Mouse (Mus musculus): ENCODE measurements around the gene Arl6ip5.
A peak's percentile ranks its signal among the peaks of the same experiment; 100 is the strongest.

Arl6ip5 gene

DNA sequence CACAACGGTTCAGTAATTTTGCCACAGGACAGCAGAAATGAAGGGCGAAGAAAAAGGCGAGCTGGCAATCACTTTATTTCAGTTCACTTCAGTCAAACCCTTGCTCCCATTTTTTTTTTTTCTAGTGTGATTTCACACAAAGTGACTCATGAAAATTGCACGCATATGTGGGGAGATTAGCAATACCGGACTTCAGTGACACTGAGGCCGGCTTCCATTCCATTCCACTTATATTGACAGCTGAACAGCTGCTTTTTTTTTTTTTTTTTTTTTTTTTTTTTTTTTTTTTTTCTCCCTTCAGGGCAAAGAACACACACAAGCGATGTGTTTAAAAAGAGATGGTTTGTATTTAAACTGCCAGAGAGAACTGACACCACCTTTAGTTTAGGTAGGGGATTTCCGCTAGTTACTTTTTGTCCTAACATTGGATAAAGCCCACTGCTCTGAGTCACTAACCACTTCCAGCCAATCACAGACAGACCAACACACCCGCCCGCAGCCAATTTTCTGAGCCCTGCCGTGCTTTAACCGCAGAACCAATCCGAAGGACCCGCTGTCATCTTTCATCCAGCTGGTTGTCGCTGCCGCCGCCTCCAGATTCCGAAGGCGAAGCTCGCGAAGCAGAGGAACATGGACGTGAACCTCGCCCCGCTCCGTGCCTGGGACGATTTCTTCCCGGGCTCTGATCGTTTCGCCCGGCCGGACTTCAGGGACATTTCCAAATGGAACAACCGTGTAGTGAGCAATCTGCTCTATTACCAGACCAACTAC lies at the start of gene Arl6ip5:
Arl6ip5 (plus strand) TSS at position 499 of the 771 bp plus-strand sequence.
- TF ChIP-seq GATA4 (IDR thresholded peaks at IDR 0.05; ENCODE audit: insufficient replicate concordance, low read length), result peak; percentile 12; the same call in 1 of the 2 replicates

DNA sequence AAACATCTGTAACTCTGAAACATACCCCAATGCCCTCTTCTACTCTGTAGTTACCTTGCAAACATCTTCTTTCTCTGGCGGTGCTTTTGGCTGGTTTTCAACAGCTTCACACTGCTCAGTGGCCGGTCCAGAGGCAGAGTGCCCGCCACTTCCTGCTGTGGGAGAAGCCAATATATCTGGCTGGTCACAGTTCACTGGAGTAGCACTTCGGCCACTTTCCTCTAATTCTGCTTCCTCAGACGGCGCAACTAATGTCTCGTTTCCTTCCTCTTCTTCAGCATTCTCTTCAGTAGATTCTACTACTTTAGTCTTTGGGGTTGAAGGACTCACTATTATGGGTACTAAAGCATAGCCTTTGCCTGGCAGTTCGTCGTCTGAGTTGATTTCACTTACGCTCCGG lies 34.8 kb upstream of the Arl6ip5 start:
- TF ChIP-seq GATA4 (IDR thresholded peaks at IDR 0.05; ENCODE audit: insufficient replicate concordance, low read length), result no peak

DNA sequence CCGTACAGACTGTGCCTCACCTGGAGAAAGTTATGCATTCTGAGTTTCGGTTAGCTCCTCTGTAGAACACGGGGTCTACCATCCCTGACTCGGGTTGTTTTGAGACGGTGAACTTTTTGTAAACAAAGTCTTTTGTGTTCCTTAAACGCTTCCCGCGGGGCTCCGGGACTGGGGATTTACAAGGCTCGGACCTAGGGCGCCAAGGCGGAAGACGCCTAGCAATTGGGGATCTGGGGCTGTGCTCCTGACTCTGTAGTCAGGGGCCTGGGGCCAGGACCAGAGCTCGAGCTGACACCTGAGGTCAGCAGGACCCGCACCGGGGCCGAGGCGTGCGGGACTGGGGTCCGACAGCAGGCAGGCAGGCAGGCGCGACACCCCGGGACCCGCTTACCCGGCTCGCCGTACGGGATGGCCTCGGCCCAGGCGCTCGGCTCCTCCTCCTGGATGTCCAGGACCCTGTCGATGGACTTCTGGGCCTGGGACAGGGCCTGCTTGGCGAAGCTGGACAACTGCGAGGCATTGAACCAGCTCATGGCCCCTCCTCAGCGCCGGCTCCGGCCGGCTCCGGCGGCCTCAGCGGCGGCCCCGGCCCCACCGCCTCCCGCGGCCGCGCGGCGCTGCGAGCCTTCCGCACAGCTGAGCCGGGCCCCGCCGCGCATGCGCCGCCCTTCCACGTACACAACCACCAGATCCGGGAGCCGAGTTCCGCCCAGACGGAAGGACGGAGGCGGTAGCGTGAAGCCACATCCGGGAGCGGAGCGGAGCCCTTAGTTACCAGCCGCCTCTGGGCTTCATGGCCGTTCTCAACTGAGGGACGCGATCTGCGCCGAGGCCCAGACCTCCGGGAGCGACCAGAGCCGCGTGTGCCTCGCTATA lies 31.8 kb upstream of the Arl6ip5 start, which contains the start of gene Tmf1:
Tmf1 (minus strand) TSS at position 632 of the 876 bp plus-strand sequence.
- TF ChIP-seq GATA4 (IDR thresholded peaks at IDR 0.05; ENCODE audit: insufficient replicate concordance, low read length), result no peak; the same call in 1 of the 2 replicates

DNA sequence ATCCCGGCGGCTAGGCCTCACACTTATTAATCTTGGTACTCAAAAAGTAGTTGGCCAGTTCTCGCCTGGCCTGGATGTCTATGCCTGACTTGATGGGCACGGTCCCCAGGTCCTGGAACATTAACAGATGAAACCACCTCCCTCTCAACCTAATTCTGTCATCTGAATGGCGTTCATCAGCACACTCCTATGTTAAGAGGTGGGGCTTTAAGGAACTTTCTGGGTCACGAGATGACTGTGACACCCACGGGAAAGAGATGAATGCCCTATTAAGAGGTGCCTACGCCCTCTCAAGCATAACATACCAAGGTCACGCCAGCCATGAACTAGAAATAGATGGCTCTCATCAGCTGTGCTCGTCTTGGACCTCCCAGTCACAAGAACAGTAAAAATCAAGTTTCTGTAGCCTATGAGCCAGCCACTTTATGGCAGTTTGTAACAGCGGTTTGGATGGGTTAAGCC lies 31.1 kb upstream of the Arl6ip5 start:
- no peak for TF ChIP-seq GATA4 (IDR thresholded peaks at IDR 0.05; ENCODE audit: insufficient replicate concordance, low read length)

DNA sequence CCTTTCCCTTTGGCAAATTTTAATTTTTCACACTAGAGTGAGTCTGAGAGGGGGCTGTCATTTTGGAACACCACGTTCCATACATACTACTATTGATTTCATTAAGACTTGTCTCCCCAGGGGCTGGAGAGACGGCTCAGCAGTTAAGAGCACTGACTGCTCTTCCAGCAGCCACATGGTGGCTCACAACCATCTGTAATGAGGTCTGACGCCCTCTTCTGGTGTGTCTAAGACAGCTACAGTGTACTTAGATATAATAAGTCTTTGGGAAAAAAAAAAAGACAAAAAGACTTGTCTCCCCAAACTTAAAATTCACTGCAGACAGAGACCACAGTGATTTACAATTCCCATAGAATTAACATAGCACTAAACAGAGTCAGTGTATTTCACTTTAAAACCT lies 10.1 kb upstream of the Arl6ip5 start:
- TF ChIP-seq GATA4 (IDR thresholded peaks at IDR 0.05; ENCODE audit: insufficient replicate concordance, low read length), result no peak

DNA sequence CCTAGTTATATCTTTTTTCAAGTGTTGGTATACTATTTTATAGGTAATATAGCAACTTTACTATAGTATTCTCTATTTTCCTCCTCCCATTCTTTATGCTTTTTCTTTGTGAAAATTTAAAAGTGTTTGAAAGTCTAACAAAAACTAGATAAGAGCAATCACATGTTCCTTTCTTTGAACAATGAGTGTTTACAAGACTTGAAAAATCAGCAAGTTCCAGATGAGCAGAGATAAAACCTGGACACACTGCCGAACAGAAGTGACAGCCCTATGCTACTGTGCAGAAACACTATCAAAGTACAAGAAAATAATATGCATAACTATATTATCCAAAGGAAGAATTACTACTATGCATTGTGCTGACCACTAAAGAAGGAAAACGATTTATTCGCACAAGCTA lies 8.0 kb upstream of the Arl6ip5 start:
- no peak for TF ChIP-seq GATA4 (IDR thresholded peaks at IDR 0.05; ENCODE audit: insufficient replicate concordance, low read length)

DNA sequence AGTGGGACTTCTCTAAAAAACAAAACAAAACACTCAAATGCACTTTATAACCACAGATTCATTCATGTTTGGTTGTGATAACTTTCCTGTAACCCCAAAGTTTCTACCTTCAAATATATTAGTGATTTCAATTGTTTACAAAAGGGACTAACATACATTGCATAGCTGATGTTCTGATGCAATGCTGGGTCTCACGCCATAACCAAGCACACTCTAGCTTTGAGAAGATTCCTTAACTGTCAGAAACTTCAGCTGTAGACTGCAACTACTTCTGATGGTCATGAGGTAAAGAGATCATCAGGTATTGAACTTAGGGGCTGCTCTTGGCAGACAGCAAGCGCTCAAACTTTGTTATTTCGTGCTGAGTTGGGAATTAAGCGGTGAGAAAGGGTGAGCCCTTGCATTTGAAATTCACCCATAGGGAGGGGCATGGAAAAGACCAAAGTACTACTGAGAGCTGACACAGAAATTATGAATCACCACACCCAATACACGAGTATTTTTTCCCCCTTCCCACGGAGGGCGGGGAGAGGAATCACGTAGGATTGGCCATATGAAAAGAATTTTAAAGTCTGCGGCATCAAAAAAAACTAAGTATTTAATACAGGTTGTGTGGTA lies 6.1 kb upstream of the Arl6ip5 start:
- TF ChIP-seq GATA4 (IDR thresholded peaks at IDR 0.05; ENCODE audit: insufficient replicate concordance, low read length), result no peak

DNA sequence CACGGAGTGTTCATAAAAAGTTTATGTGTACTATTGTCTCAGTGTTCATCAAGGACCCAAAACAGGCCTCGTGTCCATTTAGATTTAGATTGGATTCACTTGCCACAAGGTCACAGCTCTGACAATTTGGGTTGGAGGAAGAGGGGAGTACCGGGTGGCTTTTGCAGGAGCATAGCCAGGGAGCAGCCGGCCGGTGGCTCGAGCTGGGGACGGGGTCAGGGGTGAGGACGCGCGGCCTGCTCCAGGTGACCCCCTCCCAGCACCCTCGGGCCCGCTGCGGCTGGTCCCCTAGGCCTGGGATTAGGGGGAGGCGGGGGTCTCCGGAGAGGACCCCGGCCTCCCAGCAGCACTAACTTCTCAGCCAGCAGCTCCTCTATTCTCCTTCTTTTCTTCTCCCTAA lies 5.5 kb upstream of the Arl6ip5 start:
- no peak for TF ChIP-seq GATA4 (IDR thresholded peaks at IDR 0.05; ENCODE audit: insufficient replicate concordance, low read length)

DNA sequence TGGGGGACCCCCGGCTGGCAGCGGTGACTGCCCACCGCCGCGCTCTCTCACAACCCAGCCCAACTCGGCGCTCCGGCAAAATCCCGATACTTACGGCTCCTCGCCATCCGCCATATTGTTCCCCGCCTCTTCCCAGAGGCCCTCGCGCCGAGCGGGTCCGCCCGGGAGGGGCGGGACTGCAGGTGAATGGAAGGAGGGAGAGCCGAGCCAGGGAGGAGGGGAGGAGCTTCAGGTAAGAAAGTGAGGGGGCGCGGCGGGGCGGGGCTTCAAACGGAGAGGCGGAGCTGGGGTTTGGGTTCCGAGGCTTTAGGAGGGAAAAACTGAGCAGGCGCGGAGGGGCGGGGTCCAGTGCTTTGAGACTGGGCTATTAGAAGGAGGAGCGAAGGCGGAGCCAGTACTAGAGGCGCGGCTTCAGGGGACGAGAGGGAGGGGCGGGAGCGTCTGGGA lies 5.0 kb upstream of the Arl6ip5 start, which contains the start of gene Uba3:
Uba3 (minus strand) TSS at position 209 of the 447 bp plus-strand sequence.
- TF ChIP-seq GATA4 (IDR thresholded peaks at IDR 0.05; ENCODE audit: insufficient replicate concordance, low read length), result no peak

DNA sequence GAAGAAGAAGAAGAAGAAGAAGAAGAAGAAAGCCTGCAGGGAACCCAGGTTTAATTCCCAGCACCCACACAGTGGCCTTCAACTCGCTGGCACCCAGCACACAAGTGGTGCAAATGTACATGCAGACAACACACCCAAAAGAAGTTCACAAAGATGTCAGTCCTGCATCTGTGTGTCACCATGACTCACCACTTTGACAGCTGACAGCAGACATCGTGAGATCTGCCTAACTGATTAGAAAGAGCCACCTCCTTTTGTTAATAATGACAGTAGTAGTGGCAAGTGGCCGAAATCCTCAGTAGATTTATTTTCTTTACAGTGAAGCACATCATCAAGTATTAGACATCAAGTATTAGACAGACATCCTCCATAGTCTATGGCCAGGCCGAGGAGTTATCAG lies 3.4 kb upstream of the Arl6ip5 start:
- no peak for TF ChIP-seq GATA4 (IDR thresholded peaks at IDR 0.05; ENCODE audit: insufficient replicate concordance, low read length)

DNA sequence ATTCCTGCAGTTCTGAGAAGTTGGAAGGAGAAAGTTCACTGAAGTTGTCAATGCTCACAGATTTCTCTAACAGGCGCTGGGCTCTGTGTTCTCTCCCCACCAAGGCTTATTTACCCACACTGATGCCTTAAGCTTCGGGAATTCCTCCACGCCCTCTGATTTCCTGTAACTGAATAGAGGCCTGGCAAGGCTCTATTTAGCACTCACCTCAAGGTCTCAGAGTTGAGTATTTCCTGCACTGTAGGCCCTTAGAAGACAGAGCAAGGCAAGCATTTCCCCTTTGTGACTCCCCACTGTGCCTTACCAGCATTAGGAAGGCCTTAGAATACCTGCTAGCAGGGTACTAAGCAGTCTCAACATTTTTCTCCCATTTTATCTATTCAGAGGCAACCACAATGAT lies 2.1 kb upstream of the Arl6ip5 start:
- no peak for TF ChIP-seq GATA4 (IDR thresholded peaks at IDR 0.05; ENCODE audit: insufficient replicate concordance, low read length)

DNA sequence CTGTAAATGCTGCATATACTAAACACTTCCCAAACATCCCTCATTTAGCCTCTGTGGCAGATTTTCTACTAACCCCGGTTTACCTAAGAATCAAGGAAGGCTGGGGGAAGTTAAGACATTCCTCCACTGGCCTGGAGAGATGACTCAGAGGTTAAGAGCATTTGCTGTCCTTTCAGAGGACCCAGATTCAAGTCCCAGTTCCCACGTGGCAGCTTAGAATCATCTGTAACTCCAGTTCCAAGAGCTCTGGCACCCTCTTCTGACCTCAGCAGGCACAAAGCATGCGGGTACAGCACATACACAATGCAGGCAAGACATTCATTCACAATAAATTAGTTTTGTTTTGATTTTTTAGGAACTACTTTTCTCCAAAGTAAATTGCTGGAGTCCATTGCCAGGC lies 1.3 kb upstream of the Arl6ip5 start:
- no peak for TF ChIP-seq GATA4 (IDR thresholded peaks at IDR 0.05; ENCODE audit: insufficient replicate concordance, low read length)

DNA sequence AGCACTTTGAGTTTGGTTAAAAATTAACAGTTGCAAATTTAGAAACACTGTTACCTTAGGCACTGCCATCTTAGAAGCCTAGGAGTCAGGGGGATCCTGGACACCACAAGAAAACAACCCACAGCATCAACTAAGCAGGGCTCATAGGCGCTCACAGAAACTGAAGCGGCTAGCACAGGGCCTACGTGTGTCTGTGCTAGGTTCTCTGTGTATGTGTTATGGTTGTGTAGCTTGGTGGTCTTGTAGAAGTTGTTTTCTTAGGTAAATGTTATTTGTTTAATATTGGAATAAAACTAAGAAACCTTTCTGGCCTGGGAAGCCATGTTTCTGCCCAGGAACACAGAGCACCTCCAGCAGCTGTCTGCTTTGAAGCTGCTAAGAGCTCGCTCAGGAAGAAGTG lies 738 bp upstream of the Arl6ip5 start:
- no peak for TF ChIP-seq GATA4 (IDR thresholded peaks at IDR 0.05; ENCODE audit: insufficient replicate concordance, low read length)

DNA sequence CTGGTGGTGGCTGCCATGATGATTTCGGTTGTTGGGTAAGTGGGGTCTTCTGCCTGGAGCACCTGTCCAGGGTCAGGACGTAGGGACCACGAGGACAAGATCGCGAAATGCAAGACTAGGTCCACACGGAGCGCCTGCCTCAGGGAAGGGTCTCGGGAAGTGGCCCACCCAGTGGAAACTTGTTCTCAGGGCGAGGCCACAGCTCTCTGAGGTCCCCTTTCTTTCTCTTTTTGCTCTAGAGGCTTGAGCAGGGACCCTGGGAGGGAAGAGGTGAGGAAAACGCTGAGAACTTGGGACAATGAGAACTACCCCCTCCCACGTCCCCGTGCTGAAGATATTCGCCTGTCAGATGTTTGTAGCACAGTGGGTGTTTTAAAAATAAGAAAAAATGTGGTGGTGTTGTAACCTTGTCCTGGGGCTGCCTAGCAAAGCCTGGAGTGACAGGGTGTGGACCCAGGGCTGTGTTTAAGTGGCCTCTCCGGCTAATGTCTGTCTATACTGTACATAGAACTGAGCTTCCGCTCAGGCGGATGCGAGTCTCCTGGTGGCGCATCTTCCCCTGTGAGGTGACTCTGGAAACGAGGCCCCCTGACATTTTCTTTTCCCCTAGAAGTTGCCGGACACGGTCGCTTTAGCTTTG lies 593 bp downstream of the Arl6ip5 start:
- no peak for TF ChIP-seq GATA4 (IDR thresholded peaks at IDR 0.05; ENCODE audit: insufficient replicate concordance, low read length)

DNA sequence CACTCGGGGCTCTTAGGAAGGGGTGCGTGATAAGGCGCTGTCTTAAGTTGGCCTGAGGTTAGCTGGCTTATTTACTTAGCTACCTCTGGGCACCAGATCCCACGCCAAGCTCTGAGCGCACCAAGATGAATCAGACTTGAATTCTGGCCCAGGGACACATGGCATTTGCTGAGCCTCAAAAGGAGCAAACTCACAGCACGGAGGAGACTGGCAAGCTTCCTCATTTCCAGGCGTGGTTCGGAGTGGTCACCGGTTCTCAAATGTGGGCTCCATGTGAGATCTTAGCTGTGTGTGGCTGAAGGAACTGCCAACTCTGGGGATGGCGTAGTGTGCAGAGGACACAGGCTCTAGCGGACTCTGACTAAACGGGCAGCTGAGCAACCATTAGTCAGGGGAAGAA lies 1.5 kb downstream of the Arl6ip5 start:
- no peak for TF ChIP-seq GATA4 (IDR thresholded peaks at IDR 0.05; ENCODE audit: insufficient replicate concordance, low read length)

Data from liver, adult (tissue).